Mouse (Mus musculus) myocyte (in vitro differentiated cells): ENCODE data around the gene Tnfaip6.
A peak's percentile ranks its signal among the peaks of the same experiment; 100 is the strongest.

ENCODE experiments used
- CEBPB ChIP-seq: IDR thresholded peaks from 2 replicates; pipeline ENCODE4 v1.6.1; 2011; ENCODE audit warnings: mild to moderate bottlenecking, moderate library complexity; ENCODE audit not compliant: poor library complexity, insufficient read depth, severe bottlenecking
- POLR2AphosphoS2 ChIP-seq: IDR thresholded peaks from one replicate; pipeline ENCODE4 v1.6.1; 2011; ENCODE audit warnings: low read depth, control low read depth; ENCODE audit not compliant: insufficient read length
- TCF12 ChIP-seq: IDR thresholded peaks from one replicate; pipeline ENCODE4 v1.6.1; 2011; ENCODE audit warnings: mild to moderate bottlenecking, control low read depth; ENCODE audit not compliant: poor library complexity, insufficient read depth, severe bottlenecking

DNA sequence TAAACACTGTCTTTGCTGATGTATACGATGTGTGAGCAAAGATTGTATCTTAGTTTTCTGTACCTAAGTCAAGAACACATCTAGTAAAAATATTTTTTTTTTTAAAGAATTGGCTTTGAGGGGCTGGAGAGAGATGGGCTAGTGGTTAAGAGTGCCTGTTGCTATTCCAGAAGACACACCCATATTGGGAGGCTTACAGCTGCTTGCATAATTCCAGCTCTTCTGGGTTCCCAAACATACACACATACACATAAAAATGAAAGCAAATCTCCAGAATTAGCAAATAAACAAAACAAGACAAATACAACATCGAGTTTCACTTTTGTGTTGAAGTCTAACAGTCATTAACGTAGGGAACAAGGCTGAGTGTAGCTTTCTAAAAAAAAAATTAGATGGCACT, 46.2 kb downstream of the Tnfaip6 start:
- TF ChIP-seq CEBPB, result peak; percentile 61; the same call in 1 of the 2 replicates
- TF ChIP-seq TCF12, result no peak
- TF ChIP-seq POLR2AphosphoS2, result no peak
